Mouse (Mus musculus) cerebellum, adult 18-20 months (tissue): Measurements from ENCODE around the gene Sapcd1.

Source experiments
- DNase-seq, 2 experiments: peaks; one replicate each; pipeline ENCODE4 v3.0.0; 2021

Sapcd1 gene

DNA sequence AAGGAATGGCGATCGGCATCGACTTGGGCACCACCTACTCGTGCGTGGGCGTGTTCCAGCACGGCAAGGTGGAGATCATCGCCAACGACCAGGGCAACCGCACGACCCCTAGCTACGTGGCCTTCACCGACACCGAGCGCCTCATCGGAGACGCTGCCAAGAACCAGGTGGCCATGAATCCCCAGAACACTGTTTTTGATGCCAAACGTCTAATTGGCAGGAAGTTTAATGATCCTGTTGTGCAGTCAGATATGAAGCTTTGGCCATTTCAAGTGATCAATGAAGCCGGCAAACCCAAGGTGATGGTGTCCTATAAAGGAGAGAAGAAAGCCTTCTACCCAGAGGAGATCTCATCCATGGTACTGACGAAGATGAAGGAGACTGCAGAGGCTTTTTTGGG is 50.8 kb downstream of the Sapcd1 start:
- no peak for DNase-seq
